Mouse (Mus musculus): ENCODE data around the gene Asb10.

GRCm38 (mm10) chr5:24508406-24508805 is 32.4 kb downstream of the Asb10 start:
- TF ChIP-seq EP300 (IDR thresholded peaks at IDR 0.05; ENCODE audit: low read depth) (no peak), CTCF (IDR thresholded peaks at IDR 0.05; ENCODE audit: low read depth) (no peak)

All from heart, postnatal 0 days (tissue).